Mouse (Mus musculus): ENCODE data around the gene Tmem159.

DNA sequence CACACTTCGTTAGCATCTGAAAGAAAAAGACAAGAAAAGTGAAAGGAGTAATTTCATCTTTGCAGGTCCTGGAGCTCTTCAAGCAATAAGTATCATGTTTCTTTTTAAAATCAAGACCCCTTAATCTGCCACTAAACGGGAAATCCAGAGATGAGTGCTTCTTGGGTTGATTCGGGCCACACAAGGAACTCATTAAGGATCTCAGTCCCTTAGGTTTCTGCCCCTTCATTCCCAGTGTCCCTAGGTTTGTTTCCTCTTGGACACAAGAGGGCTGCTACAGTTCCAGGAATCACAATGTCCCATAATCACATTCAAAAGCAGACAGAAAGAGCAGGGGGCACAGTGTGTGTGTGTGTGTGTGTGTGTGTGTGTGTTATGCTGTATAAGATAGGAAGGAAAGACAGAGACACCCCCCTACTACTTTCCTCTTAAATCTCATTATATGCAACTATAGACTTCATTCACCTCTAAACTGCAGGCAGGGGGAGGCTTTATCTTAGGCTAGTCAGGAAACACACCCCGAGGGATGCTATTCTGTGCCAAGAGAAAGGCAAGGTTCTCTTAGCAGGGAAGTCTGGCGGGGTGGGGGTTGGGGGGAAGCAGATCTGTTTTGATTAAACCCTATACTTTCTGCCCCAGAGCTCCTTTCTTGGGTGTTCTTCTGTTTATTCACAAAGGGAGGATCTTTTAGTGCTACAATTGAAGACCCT lies 25.0 kb downstream of the Tmem159 start:
- TF ChIP-seq CTCF (IDR thresholded peaks at IDR 0.05; ENCODE audit: low read depth, low read length), result no peak
- no peak for TF ChIP-seq POLR2A (IDR thresholded peaks at IDR 0.05; ENCODE audit: extremely low read depth, insufficient read depth, low read length)
